Mouse (Mus musculus) thymus, postnatal 0 days (tissue): Measurements from ENCODE around the gene Npnt. TPM values are rescaled to one million over a fixed set of nuclear protein-coding genes. Genes with fewer than 3 reads are reported as not detected.

Source experiments
- DNase-seq: peaks from one replicate; pipeline ENCODE4 v3.0.0-alpha.2; 2015; ENCODE audit warnings: low spot score
- polyA plus RNA-seq: library from polyadenylated mRNA; unstranded; fragments of >200 nt; fragmentation: Nextera tagmentation; extraction: Ambion mirVana; gene quantifications from 2 replicates; pipeline ENCODE4 v1.2.1, GENCODE M21; 2015

The Npnt gene
- polyA plus RNA-seq, 1 experiment from 2014 or later = 14.4 TPM

DNA sequence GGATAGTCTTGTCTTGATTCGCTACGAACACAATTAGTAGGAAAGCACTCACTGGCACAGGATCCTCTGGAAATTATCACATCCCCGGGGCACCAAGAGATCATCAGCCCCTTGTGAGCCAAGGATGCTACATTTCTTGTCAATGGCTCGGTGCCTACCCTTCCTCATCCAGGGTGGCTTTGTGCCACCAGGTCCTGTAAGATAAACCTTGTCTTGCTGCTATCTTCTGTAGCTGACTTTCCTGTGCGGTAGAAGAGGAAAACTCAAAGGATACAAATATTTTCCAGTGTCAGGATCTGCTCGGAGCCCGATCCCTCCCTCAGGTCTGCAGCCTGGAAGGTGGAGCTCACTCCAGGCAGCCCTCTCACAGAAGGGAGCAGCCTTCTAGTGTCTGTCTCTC is 90.5 kb downstream of the Npnt start:
- no peak for DNase-seq

DNA sequence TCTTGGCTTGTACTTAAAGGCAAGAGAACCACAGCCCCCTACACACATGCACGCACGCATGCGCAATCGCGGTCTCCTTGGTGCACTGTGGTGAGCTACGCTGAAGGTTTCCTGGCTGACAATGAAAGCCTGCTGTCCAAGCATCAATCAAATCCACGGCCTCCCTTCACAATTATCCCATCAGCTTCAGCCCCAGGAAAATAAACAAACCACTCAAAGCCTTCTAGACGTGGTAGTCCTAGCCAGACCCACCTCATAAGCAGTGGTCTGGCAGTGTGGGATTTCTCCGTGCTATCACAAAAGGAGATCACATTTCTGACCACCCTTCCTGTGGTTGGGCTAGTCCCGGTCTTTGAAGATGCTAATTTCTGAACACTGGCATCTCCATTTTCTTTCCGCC is 91.2 kb downstream of the Npnt start:
- DNase-seq = peak; percentile 53

DNA sequence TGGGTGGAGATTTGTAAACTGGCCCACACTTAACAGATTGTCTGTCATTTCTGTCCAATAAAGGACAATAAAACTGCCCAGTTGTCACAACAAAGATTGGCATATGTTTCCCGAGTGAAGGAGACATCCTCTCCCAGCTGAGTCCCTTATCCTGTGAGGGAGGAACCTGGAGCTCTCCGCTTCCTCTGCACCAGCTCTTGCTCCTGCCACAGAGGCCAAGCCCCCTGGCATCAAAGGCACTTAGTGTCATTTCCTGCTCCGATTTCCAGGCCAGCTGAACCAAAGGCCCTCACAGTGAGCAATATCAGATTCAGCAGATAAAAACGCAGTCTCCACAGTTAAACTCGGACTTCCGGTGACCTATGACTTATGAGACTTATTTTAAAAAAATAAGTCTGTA is 93.4 kb downstream of the Npnt start:
- no peak for DNase-seq

DNA sequence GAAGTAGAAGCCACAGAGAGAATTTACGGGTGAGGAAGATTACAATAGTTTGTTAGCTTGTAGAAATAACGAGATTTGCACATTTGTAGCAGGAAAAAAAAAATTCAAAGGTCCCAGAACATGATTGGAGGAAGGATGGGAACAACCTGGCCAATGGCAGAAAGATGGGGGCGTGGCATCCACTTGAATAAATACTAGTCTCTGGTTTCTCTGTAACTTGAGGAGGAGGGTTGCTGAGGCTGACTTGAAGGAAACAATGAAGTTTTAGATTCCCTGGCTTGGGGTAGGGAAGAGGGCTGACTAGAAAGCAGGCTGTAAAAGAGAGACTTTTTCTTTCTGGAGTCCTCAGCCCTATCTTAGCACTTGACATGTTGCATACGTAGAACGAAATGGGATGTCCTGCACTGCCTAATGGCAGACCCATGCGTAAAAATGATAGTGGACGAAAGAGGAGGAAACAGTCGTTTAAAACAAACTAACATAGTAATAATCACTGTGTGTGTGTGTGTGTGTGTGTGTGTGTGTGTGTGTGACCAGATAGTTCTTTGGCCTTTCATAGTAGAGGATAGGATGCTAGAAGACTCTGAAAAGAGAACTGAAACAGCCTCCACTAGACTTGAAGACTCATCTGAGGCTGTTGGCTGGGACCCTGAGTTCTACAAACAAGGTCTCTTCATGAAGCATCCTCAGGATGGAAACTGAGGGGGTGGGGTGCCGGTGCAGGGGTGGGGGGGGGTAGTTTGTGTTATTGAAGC is 94.5 kb downstream of the Npnt start:
- no peak for DNase-seq

DNA sequence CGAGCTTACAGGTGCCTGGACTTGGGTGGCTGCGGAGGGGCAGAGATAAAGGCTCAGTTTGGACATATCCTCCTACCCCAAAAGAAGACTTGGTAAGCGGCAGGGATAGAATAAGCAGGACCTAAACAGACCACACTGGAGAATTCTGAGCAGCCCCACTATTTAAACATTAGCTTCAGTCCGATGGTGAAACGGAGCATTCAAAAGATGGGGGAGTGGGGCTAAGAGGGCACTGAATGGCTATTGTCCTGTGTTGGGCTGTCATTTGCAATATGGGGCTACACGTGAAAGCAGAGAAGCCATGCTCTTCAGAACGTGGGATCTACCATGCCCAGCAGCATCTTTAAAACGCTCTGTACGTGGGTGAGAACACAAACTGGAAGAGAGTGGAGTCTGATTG is 95.8 kb downstream of the Npnt start:
- DNase-seq = no peak

DNA sequence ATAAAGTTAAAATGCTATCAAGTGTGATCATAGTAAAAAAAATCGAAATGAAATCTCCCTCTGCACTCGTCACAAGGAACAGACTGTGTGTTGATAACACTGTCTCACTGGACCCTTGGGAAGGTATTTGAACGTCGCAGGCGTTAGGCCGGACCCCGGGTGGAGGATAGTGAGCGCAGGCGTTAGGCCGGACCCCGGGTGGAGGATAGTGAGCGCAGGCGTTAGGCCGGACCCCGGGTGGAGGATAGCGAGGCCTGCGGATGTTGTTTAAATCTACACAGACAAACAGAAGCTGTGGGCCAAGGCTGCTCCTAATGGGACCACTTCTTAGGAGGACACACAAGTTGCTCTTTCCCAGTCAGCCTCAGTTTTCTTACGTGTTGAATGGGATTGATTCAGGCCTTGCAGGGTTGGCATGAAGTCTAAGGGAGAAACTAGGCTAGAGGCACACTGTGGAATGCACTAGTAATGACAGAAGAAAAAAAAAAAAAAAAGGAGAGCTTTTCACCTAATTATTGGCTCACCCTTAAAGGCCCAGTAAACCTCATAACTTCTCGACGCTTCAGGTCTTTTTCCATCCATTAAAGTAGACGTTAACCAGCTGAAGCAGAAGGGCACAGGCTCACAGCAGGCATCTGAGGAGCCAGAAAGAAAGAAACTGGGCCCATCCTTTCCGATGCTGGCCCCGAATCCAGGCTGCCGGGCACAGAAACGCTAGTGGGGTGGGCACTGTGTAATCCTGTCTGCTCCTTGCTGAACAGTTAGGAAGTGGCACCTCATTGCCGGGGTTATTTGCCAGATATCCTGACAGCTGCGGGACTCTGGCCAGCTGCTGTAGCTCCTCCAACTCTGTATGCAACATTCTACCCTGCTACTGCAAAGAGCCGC is 98.0 kb downstream of the Npnt start:
- DNase-seq = no peak

DNA sequence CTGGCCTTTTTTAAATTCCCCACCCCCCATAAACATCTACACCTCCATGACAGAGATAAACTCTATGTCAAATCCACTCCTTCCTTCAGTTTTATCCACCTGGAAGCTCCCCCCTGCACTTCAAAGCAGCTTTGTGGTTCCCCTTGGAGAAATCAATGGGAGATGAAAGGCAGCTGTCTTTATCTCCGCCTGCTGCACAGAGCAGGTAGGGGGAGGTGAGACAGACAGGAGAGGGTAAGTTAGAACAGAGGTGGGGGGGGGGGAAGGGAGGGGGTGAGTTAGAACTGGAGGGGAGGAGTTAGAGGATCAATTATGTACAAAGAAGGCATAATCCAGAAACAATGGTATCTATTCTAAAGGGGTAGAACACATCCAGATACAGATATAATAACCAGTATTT is 98.7 kb downstream of the Npnt start:
- DNase-seq = no peak

DNA sequence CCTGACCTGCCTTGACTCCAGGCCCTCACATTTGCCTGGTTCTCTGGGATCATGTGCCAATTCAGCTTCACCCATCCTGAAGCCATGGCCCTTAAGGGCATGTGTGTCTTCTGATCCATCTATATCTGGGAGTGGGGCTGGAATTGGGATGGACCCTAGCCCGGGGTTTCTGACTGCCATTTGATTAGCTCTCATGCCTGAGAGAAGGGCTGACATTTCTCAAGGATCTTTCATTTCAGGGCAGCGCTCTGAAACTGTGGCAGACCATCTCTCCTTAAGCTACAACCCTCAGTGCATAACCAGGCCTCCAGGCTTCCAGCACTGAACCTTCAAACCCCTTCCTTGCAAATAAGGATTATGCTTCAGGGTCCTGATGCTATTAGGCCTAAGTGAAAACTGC is 99.7 kb downstream of the Npnt start:
- no peak for DNase-seq

DNA sequence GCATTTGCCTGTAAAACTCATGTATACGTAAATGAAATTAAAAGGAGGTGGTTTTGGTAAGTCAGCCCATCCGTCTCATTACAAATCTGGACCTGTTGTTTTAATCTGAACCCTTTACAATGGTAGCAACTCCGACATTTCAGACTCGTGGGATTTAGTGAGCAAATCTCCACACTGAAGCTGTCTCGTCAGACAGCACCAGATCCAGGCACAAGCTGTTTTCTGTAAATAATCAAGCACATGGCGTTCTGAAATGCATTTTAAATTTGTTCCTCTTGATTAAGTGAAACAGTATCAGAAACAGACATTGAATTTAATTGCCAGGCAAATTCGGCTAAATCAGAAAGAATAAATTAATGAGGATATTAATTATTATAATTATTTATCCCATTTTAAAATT is 100.4 kb downstream of the Npnt start:
- DNase-seq = no peak

DNA sequence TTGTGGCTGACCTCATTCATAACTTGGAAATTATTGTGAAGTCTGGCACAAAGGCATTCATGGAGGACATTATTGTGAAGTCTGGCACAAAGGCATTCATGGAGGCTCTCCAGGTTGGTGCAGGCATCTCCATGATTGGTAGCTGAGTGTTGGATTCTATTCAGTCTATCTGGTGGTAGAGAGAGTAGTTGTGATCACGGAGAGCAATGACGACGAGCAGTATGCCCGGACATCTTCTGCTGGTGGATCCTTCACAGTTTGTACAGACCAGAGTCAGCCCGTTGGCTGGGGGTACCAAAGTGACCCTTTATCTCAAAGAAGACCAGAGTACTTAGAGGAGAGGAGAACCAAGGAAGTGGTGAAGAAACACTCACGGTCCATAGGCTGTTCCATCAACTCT is 107.4 kb downstream of the Npnt start:
- DNase-seq = no peak

DNA sequence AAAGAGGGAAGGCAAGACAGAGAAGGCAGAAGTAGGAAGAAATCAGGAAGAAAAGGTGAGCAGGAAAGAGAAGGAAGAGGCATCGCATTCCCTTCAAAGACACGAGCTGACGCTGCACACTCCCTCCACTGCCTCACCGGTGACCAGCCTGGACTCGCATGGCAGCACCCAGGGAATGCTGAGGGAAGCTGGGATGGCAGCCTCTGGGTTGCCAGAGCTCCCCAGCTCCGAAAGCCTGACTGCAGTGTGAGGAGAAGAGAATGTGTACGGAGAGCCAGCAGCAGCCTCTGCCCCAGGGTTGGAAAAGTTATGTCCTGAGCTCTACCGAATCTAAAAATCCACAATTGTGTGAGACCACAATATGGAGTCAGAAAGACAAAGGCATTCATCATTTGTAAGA is 110.6 kb downstream of the Npnt start:
- DNase-seq = no peak

DNA sequence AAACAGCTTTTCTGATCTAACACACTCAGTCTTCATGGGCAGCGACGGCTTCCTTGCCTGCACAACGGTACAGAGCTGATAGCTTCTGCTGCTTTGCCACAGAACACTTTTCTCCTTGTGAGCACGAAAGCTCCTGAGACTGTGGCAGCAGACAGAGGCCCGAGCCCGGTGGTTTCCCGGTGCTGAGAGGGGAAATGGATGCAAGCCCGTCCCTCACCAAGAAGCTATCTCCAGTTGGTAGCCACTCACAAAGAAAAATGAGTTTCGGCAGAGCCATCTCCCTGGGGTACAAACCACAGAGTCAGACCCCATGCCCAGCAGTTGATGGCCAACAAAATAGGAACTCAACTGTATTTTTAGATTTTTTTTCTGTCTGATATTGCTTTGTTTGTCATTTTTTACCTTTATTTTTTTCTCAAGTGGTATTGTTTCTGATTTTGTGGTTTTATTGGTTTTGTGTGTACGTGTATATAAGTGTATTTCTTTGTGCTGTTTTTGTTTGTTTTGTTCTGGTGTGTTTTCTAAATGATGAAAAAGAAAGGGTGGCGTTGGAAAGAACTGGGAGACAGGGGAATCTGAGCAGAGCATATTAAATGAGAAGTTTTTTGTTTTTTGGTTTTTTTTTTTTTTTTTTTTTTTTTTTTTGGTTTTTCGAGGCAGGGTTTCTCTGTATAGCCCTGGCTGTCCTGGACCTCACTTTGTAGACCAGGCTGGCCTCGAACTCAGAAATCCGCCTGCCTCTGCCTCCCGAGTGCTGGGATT is 111.3 kb downstream of the Npnt start:
- no peak for DNase-seq

DNA sequence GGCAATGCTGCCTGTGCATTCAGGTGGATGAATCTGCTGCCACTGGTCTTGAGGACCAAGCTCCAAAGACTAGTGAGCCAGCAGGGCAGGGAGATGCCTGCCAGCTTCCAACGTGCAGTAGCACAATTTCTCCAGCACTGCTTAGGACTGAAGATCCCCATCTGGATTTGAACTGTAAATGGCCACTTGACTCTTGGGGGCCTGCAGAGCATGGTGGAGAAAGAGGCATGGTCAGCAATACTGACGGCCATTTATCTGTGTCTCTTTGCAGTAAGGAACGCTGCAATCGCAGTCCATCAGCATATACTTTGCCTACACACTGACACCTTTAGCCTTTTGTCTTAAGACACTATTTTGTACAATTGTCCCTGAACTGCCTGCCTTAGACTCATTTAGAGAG is 113.0 kb downstream of the Npnt start:
- no peak for DNase-seq

DNA sequence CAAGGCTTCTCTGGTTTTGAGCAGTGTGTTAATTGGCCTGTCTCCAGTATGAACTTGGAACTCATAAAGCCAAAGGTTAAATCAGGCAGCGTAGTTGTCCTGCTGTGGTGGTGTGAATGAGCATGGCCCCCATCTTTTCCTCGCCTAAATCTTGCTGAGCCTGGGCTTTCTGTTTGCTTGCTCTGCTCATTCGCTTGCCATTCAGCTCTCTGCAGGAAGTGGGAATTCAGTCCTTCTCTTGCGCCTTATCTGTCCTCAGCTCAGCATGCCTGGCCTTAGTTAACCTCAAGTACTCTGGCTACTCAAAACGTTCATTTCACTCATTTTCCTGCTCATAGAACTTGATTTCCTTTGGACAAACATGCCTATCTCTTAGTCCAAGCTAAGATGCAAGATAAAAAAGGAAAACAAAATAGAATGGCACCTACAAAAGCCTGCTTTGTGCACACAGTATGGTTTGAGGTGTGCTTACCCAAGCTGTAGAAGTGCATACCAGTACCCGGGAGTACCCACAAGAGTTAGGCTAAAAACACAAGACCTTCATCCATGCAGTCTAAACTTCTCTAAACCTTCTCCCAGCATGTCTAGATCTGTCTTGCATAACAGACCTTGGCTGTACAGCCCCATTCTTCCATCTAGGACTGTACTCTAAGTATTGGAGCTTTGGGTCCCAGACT is 114.8 kb downstream of the Npnt start:
- DNase-seq = no peak

Other genes with a start within 250 kb of the Npnt start
- gene Ints12, start 141.5 kb upstream of the Npnt start, polyA plus RNA-seq = 24.1 TPM in 2 replicates
- 5.8 and 8.4 TPM in 2 replicates for gene Gstcd, start 141.7 kb upstream of the Npnt start, polyA plus RNA-seq